Mouse (Mus musculus) retina, embryonic 14.5 days (tissue): ENCODE results near the gene Fkbp15.
A peak's percentile ranks its signal among the peaks of the same experiment; 100 is the strongest.

ENCODE experiments used
- DNase-seq: peaks from one replicate; pipeline ENCODE4 v3.0.0-alpha.2; 2015; ENCODE audit warnings: low spot score

Fkbp15 gene

GRCm38 (mm10) chr4:62372410-62372809, 12.1 kb upstream of the Fkbp15 start:
- no peak for DNase-seq

- no peak for DNase-seq
Observed at GRCm38 (mm10) chr4:62369091-62369490, 8.7 kb upstream of the Fkbp15 start.

DNA sequence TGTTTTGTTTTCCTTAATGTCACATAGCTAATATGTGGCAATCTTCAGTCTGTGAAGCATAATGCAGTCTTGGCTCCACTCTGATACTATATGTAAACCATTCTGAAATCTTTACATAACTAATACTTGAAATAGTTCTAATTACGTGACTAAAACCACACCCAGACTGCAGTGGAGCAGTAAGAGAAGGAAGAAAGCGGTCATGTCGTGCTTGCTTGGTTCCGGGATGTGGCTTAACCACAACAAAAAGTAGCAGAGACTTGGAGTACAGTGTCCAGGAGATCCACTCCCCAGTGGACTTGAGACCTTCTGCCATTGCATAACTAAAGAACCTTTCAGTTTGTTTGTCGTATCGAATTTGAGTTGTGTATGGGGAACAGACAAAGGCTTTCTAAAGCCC, 7.2 kb upstream of the Fkbp15 start:
- DNase-seq, result no peak

DNA sequence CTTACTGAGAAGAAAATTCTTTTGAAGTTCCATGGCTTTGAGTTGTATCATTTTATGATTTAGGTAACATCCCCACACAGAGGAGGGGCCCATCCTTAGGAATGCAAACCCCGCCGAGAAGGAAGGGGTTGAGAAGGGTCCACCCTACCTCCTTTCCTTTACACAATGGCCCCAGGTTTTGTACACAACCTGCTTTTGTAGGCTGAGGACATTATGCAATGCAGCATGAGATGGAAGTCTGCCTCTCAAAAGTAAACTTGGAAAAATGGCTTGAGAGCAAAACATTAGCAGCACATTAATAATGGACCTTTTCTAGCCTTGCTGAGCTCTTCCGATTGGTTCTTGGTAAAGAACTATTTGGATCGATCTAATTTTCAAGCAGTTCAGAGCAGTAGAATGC, 5.9 kb upstream of the Fkbp15 start:
- DNase-seq, result no peak

DNA sequence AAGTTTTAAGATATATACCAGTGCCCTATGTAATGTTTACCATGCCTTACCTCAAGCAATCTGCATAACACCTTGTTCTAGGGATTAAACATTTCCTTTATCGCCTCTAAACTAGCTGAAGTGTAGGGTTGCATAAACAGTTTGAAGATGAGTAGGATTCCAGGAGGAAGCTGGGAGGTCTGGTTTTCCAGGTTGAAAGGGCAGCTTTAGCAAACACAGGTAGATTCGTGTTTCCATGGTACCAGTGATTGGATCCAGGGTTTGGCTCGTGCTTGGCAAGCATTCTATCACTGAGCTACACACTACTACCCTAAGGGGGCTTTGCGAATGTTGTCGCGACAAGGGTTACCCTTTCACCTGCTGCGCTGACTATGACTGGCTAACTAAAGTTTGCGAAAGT, 4.0 kb upstream of the Fkbp15 start:
- DNase-seq, result no peak

GRCm38 (mm10) chr4:62362437-62362836, 2.1 kb upstream of the Fkbp15 start:
- DNase-seq, result no peak

GRCm38 (mm10) chr4:62361997-62362396, 1.6 kb upstream of the Fkbp15 start:
- DNase-seq, result no peak

DNA sequence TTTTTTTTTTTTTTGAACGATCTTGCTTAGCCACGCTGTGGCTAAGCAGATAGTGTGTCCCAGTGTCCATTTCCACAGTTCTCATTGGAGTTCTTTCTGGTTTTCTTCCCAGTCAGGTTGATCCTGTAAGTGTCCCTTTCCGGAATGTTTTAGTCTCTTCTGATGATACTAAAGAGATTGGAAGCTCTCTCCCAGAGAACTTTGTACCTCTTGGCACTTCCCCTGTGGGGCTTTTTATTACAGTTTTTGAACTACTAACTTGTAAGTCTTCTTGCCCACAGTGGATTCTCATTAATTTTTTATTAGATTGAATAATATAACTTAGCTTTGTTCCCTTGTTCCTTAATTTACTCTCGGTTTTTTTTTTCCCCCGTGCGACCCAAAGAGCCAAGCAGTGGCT, 1.2 kb upstream of the Fkbp15 start:
- peak; percentile 5 for DNase-seq

- DNase-seq, result no peak
Observed at GRCm38 (mm10) chr4:62360805-62361455, 582 bp upstream of the Fkbp15 start.

GRCm38 (mm10) chr4:62359256-62359775, 1.0 kb downstream of the Fkbp15 start:
- DNase-seq, result no peak

DNA sequence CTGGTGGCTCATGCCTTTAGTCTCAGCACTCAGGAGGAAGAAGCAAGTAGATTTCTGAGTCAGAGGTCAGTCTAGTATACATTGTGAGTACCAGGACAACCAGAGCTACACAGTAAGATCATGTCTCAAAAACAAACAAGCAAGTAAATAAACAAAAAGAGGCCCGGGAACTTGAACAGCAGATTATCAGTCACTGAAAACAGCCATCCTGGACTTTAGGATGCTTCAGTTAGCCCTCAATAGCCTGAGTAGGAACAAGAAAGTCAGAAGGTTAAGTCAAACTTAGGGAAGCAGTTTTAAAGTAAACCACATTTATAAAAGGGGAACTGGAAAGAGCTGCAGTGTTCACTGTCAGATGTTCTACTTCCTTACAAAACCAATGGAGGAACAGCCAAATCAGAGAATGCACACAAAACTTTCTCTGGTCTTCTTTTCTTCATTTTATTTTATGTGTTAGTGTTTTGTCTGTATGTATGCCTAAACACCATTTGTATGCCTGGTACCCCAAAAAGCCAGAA, 2.7 kb downstream of the Fkbp15 start:
- DNase-seq, result no peak

DNA sequence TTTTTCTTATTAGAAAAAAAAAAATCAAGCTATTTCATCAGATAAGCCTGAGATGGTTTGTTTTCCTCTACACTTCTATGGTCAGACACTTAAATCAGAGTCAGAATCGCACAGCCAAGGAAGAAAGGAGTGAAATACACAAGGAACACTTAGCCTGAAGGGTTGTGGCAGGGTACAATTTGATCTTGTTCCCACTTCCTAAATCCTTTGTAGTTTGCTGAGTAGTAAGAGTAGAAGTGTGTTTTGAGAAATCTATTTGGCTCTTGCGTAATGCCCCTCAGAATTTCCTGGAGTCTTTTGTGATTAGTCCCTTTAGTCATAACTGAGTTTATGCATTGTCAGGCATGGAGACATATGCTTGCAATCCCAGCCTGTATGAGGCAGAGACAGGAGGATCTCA, 11.0 kb downstream of the Fkbp15 start:
- no peak for DNase-seq

GRCm38 (mm10) chr4:62348329-62348705, 12.0 kb downstream of the Fkbp15 start:
- DNase-seq, result no peak

DNA sequence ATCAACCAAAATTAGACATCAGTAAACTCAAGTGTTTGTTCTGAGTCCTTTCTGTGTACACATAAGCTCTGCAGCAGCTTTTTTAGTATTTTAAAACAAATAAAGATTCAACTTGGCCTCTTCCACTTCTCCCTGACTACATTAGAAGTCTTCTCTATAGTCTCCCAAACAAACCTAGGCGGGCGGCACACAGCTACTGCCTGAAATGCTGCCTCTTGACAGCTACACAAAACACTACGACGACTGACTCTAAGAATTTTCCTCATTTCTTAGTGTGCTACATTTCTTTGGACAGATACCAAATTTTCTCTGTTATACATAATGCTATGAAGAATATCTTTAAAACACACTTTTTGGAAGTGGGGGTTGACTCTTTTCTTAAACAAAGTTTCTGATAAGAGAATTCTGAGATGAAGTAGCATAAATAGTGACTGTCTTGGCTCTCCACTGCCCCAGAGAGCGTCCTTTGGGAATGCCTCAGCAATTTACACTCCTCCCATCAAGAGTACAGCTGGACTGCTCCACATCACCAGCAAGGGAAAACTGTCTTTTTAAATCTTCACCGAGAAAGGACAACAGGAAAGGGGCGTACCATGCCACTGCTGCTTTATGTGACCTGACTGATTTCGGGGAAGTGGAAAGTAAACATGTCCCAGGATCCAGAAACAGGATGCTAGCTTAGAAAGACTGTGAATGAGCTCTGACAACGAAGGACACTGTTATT, 12.6 kb downstream of the Fkbp15 start:
- DNase-seq, result no peak

DNA sequence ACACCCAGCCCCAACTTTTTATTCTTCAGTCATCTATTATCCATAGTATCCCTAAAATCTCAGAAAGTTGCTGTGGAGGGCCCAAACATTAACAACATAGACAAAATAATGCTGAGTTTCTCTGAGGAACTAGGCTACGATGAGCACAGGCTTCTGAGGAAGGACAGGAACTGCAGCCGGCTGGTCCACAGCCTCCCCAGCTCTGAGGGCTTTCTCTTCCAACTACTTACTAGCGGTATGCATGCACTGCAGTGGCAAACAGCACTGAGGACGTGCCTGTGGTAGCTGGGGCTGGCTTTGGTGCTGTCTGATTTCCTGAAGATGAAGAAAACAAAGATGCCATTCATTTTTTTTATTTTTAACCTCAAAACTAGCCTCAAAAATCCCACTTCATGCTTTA, 14.5 kb downstream of the Fkbp15 start:
- no peak for DNase-seq

GRCm38 (mm10) chr4:62344000-62344399, 16.3 kb downstream of the Fkbp15 start:
- DNase-seq, result peak; percentile 34

DNA sequence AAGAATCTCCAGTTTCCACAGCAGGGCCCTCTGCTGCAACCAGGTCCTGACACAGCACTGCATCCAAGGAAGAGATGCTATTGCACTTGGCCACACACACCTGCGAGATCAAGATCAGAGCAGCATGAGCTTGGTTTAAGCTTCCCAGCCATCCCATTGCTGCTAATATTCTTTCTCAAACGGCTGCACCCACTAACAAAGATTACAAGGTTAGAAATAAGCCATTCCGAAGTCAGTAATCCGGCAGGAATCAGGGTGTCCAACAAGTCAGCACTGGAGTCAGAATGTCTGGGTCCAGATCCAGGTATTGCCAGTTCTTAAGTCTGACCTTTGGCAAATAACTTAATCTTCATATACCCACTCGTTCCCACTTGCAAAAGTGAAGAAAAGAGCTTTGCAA, 21.8 kb downstream of the Fkbp15 start:
- DNase-seq, result no peak

DNA sequence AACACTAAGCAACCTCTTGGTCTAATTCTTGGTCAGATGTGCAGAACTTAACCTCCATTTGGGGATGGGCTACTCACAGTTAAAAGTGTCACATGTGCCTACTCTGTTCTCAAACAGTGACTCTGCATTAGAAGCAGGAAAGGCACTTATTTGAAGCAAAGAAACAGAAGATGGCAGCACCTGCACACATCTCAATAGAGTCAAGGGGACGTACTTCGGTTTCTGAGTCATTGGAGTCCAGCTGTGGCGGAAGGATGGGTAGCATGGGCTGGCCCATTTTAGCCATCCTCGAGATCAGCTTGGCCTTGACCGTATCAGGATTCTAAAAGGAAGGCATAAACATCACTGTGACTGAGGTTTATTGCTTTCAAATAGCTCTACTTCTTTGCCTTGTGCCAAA, 28.4 kb downstream of the Fkbp15 start:
- DNase-seq, result no peak

DNA sequence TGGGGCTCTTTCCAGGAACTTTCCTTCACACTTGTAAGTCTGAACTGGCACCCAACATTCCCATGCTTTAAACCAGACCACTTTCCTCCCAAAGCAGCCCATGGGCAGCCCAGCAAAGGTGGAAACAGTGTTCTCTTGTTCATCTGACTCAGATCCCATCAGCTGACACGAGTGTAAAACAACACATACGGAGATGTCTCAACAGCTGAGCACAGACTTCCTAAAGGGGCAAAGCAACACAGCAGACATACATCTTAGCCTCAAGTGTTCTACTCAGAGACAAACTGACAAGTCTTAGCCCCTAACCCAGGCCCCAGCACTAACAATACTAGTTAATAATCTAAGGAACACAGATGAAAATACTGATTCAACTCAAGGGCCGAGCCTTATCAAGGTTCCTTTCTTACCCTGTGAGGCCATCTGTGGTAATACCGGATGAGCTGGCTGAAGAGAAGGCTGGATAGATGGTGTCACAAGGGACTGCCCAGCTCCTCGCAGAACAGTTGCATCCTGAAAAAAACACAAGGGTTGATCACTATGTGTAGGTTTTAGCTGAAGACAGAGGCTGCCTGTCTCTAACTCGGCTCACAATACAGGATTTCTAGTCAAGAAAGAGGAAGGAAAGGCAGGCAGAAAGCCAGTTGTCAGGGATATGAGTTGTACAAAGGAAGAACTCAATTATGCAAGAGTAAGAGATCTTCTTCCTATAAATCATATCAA, 31.2 kb downstream of the Fkbp15 start:
- no peak for DNase-seq

- DNase-seq, result no peak
Observed at GRCm38 (mm10) chr4:62326111-62326510, 34.2 kb downstream of the Fkbp15 start.

GRCm38 (mm10) chr4:62322684-62323083, 37.7 kb downstream of the Fkbp15 start:
- no peak for DNase-seq

DNA sequence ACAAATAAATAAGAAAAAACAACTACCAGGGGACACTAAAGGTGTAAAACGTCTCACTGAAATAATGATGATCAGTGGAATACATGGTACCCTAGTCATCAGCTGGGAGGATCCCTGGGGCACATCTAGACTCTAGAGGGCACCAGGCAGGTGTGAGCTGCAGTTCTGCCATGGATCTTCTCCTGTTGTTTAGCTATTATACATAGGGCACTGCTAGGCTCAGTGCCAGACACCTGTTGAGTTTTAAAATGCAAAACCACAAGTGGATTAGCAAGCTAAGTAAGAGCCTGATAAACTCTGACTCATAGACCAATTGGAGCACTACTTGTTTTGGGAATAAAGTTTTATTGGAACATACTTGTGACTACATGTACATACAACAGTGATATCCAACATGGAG, 42.1 kb downstream of the Fkbp15 start:
- no peak for DNase-seq

DNA sequence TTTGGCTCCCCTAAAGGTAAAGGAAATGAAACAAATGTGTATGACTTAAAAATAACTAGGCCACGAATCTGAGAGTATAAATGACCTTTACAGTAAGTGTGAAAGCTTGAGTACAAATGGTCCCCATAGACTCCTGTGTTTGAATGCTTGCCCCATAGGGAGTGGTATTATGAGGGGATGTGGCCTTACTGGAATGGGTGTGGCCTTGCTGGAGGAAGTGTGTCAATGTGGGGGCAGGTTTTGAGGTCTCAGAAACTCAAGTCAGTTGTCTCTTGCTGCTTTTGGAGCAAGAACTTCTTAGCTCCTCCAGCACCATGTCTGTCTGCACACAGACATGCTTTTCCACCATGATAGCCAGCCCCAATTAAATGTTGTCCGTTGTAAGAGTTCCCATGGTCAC, 43.9 kb downstream of the Fkbp15 start:
- no peak for DNase-seq
